Mouse (Mus musculus) lung, adult 2 months (tissue): ENCODE data around the gene Slc25a33. TPM values are rescaled to one million over a fixed set of nuclear protein-coding genes. Genes with fewer than 3 reads are reported as not detected.
"Not testable (repeated sequence)": the region's sequence is repeated elsewhere in the genome, so short reads cannot be mapped to it uniquely, and the experiment has no call there.

Experiments
- DNase-seq: peaks from one replicate; pipeline ENCODE4 v3.0.0; 2022
- H3K4me1 ChIP-seq: fragments of 200-500 bp; 2 replicates; pipeline ENCODE4 v1.6.1; 2011; ENCODE audit warnings: low read length; ENCODE audit not compliant: control insufficient read depth, insufficient read depth
- H3K4me3 ChIP-seq: fragments of 200-500 bp; replicated peaks from 2 replicates; pipeline ENCODE3; 2011; ENCODE audit warnings: low read depth, mild to moderate bottlenecking, control low read depth, low read length; ENCODE audit errors: extremely low read depth
- CTCF ChIP-seq: fragments of 200-500 bp; IDR thresholded peaks from 2 replicates; pipeline ENCODE4 v1.5.1; 2011; ENCODE audit warnings: mild to moderate bottlenecking, low read length, control low read depth; ENCODE audit not compliant: insufficient read depth
- POLR2A ChIP-seq: fragments of 200-500 bp; IDR thresholded peaks from 2 replicates; pipeline ENCODE4 v1.6.1; 2011; ENCODE audit warnings: low read depth, mild to moderate bottlenecking, control low read depth, low read length, borderline replicate concordance; ENCODE audit errors: extremely low read depth
- WGBS: fragments of 180-500 bp; shearing (Covaris S2); methylation state at CpG from one replicate; pipeline ENCODE4 v1.1.7; 2018; 5-methylcytosine and 5-hydroxymethylcytosine counted together
- polyA plus RNA-seq: library from polyadenylated mRNA; depleted of rRNA; stranded (reverse); fragments of >200 nt; gene quantifications from 2 replicates; pipeline ENCODE4 v1.2.3, GENCODE M21; 2012; rRNA removed

Slc25a33 gene
- polyA plus RNA-seq, result 9.5 and 12.7 TPM in 2 replicates

DNA sequence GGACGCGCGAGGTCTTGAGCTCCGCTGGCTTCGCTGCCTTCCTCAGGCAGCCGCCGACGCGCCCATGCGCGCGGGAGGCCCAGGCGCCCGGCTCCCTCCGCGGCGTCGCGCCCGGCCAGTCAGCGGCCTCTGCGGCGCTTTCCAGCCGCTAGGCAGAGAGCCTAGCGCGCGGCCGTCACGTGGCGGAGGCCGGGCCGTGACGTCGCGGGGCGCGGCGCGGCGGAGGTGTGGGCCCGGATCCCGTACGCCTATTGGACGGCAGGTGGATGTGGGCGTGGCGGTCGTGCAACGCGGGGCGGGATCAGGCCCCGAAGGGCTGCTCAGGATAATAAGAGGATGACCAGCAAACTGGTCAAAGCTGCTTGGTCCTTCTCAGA is at the start of gene Slc25a33:
Gene Slc25a33 (minus strand): TSS at position 184 of the 377 bp plus-strand sequence.
- WGBS, result under 1% methylated on average over 51 of the region's 51 CpGs
- H3K4me1 ChIP-seq, result peaks cover 4% of the 10 kb centered on the region
- TF ChIP-seq CTCF (no peak), POLR2A (peak; percentile 71; the same call in 1 of the 2 replicates)
- H3K4me3 ChIP-seq, result peak within 1 kb of the TSS; percentile 90
- DNase-seq, result peak; percentile 95

DNA sequence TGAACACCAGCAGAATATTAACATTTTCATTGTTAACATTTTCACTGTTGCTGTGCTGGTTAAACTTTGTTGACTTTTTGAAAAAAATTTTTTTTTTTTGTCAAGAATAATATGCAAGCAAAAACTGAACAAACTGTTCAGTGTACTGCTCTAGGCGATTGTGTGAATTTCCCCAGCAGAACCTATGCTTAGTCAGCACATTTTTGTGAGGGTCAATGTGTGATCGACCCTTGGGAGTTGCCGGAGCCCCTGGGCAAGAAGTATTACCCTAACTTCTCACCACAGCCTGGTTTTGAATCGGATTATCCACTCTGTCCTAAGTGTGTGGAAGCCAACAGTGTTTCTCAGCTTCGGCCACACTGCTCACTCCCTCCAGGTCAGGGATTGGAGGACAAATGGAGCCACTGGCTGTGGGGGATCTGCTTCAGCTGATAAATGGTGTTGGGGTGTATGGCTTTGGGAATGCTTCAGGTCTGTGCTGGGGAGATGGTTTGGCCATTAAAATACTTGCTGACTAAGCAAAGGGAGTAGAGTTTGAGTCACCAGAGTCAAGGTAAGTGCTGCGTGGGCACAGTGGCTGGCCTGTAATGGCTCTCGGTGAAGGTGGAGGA is 48.6 kb upstream of the Slc25a33 start:
- Histone ChIP-seq H3K4me3 (no peak overlapping the region), H3K4me1 (peaks cover 12% of the 10 kb centered on the region; the same call in 1 of the 2 replicates)
- DNase-seq, result no peak
- TF ChIP-seq POLR2A (no peak), CTCF (no peak)
- 59% methylated on average over 7 of the region's 7 CpGs for WGBS

DNA sequence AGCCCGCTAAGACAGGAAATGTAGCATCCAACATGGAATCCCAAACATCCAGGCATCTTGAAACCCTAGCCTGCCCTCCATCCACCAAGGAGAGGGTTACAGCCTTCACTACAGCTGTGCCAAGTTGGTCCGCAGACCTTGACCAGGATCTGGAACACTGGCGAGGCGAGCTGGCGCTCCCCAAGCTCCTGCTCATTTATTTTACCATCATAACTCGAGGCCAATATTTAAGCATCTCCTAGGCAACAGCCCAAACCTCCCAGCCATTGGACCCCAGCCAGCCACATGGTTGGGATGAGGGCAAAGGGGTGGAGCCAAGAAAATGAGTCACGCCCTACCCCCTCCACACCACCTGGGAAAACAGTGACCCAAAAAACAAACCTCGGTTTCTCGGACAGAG is 48.0 kb upstream of the Slc25a33 start:
- peak; percentile 75 for DNase-seq
- Histone ChIP-seq H3K4me1 (peaks cover 13% of the 10 kb centered on the region; the same call in 1 of the 2 replicates), H3K4me3 (no peak overlapping the region)
- TF ChIP-seq CTCF (no peak), POLR2A (peak; percentile 50; the same call in 1 of the 2 replicates)
- WGBS, result 27% methylated on average over 9 of the region's 9 CpGs

DNA sequence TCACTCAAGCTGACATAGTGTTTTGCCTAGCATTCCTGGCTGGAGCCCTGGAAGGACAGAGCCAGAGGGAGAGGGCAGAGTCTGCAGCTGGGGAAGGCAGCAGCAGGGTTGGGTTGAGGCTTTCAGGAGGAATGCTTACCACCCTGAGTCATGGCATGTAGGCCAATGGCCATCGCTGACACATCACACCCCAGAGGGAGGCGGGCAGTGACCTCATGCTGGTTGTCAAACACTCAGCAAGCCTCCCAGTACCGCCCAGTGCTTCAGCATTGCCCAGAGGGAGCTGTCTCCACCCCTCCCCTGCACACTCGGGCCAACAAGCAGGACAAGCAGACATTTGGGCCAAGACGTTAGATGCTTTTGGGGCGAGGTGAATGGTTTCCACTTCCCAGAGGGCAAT is 46.5 kb upstream of the Slc25a33 start:
- TF ChIP-seq CTCF (no peak), POLR2A (peak; percentile 64; the same call in 1 of the 2 replicates)
- Histone ChIP-seq H3K4me1 (peaks cover 17% of the 10 kb centered on the region; the same call in 1 of the 2 replicates), H3K4me3 (no peak overlapping the region)
- 22% methylated on average over 6 of the region's 6 CpGs for WGBS
- DNase-seq, result peak; percentile 83

DNA sequence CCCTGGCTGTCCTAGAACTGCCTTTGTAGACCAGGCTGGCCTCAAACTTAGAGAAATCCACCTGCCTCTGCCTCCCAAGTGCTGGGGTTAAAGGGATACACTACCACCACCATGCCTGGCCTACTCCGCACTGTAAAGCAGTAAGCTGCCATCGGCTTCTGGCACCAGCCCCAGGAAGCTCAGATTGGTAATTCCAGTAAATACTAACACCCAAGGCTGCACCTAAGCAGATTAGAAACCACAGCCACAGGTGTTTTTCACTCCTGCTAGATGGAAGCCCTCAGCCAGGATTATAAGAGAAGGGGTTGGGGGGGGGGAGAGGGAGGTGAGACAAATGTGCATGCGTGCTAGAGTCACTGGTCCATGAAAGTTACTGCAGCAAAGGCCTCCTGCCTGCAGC is 45.1 kb upstream of the Slc25a33 start:
- DNase-seq, result no peak
- WGBS, result 73% methylated on average over 3 of the region's 3 CpGs
- H3K4me3 ChIP-seq, result no peak overlapping the region
- peaks cover 17% of the 10 kb centered on the region; the same call in 1 of the 2 replicates for H3K4me1 ChIP-seq
- TF ChIP-seq CTCF (no peak), POLR2A (no peak)

DNA sequence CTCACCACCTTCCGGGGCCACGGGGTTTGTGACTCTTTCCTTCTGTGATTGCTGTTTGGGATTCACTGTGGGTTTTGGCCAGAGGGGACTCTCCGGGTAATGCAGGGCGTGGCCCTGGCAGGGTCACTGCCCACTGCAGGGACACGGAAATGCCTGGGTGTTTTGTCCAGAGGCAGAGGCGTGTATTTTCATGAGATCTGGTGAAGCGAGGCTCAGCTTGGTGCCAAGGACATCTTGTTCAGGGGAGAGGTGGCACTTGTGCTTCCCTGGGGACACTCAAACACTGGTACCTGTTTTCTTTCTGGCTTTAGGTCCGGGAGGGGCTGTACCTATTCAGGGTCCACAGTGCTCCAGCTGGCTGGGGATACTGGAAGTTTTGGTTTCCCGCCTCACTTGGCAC is 42.5 kb upstream of the Slc25a33 start:
- no peak for TF ChIP-seq CTCF
- TF ChIP-seq POLR2A, result no peak
- 76% methylated on average over 9 of the region's 9 CpGs for WGBS
- DNase-seq, result peak; percentile 43
- H3K4me1 ChIP-seq, result peaks cover 13% of the 10 kb centered on the region; the same call in 1 of the 2 replicates
- no peak overlapping the region for H3K4me3 ChIP-seq

DNA sequence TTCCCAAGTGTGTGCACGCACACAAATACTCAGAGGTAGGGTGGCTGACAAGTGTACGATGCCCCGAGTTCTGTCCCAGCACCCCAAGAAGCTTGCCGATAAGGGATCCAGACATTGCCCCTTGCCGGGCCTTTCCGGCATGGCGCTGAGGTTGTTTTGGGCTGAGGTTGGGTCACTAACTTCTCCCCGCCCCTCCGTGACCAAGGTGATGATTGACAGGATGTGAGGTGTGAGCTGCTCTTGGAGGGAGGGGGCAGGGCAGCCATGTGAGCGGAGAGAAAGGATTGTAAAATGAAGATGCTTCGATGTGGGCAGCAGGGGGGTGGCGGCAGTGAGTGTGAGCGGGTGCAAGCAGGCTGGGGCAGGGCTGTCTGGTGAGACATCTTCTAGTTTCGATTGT is 41.5 kb upstream of the Slc25a33 start:
- WGBS, result 91% methylated on average over 14 of the region's 14 CpGs

DNA sequence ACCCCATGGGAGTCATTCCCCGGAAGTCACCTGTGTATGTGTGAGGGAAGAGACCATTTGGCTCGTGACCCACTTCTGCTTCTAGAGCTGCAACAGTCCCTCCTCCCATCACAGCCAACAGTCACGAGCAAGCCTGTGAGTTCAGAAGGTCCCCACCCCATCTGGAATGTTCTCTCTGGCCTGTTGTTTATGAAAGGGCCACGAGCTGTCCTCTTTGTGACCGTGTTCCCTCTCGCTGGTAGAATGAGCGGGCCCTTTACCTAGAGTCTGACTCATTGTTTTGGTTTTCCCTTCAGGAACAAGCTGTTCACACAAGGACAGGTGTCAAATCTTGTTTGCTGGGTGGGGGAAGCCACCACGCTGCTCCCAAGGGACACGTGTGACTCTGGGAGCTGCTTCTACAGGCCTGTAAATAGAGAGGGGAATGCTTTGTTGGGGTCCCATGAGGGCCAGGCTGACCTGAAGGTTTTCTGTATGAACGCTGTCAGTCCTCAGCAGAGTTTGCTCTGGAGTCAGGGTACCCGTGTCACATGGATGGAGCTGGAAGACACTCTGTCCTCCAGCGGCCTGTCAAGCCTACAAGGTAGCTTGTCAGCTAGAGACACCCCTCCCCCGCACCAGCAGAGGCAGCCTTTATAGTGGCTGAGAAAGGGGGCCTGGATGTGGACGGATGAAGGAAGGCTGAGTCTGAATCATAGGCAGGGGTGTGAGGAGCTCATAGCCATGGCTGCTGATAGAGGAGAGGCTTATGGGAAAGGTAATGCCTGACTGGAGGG is 39.5 kb upstream of the Slc25a33 start:
- TF ChIP-seq CTCF (no peak), POLR2A (no peak)
- Histone ChIP-seq H3K4me1 (peaks cover 4% of the 10 kb centered on the region; the same call in 1 of the 2 replicates), H3K4me3 (no peak overlapping the region)
- 42% methylated on average over 14 of the region's 14 CpGs for WGBS
- no peak for DNase-seq

More for the DNA sequence above, 41.5 kb upstream of the Slc25a33 start:
- no peak for DNase-seq
- no peak for TF ChIP-seq CTCF
- no peak for TF ChIP-seq POLR2A
- Histone ChIP-seq H3K4me1 (peaks cover 11% of the 10 kb centered on the region; the same call in 1 of the 2 replicates), H3K4me3 (no peak overlapping the region)

DNA sequence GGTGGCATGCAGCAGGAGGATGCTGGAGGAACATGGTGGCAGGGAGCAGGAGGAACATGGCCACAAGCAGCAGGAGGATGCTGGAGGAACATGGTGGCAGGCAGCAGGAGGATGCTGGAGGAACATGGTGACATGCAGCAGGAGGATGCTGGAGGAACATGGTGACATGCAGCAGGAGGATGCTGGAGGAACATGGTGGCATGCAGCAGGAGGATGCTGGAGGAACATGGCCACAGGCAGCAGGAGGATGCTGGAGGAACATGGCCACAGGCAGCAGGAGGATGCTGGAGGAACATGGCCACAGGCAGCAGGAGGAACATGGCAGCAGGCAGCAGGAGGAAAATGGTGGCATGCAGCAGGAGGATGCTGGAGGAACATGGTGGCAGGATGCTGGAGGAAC is 36.3 kb upstream of the Slc25a33 start:
- not testable (repeated sequence) for H3K4me3 ChIP-seq, H3K4me1 ChIP-seq
- peak; percentile 28 for DNase-seq

DNA sequence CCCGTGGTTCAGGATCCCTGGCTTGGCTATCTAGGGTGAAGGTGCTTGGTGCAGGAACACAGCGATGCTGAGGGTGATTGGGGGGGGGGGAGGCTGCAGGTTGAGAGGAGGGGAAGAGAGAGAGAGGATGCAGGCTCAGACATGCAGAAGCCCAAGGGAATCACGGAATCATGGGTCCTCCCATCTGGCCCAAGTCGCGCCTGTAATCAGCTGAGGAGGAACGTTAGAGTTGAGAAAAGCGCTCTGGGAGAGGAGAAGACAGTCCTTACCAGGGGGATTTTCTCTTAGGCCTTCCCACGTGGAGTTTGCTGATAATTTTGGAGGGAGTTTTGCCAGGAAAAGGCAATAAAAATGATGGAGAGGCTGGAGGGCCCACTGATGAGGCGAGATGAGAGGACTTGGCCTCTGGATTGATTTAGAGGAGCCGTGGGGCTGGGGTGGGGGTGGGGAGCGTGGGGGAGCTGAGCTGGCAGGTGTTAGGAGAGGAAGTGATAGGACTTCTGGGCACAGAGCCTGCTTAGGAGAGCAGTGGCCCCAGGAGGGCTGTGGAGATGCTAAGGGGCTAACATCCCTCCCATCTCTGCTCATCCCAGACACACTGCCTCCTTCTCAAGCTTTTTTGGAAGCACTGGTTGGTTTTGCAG is 34.6 kb upstream of the Slc25a33 start:
- TF ChIP-seq POLR2A, result no peak
- no peak for TF ChIP-seq CTCF
- WGBS, result 43% methylated on average over 11 of the region's 11 CpGs
- no peaks in the 10 kb centered on the region; the same call in 1 of the 2 replicates for H3K4me1 ChIP-seq
- DNase-seq, result no peak
- no peak overlapping the region for H3K4me3 ChIP-seq
